Mouse (Mus musculus) telencephalon, adult 2 months (tissue): ENCODE data around the gene Gpcpd1.
"Not testable (repeated sequence)": the region's sequence is repeated elsewhere in the genome, so short reads cannot be mapped to it uniquely, and the experiment has no call there.

ENCODE experiments used
- DNase-seq: peaks from one replicate; pipeline ENCODE4 v3.0.0-alpha.2; 2011; ENCODE audit warnings: low read depth, low spot score

The Gpcpd1 gene

DNA sequence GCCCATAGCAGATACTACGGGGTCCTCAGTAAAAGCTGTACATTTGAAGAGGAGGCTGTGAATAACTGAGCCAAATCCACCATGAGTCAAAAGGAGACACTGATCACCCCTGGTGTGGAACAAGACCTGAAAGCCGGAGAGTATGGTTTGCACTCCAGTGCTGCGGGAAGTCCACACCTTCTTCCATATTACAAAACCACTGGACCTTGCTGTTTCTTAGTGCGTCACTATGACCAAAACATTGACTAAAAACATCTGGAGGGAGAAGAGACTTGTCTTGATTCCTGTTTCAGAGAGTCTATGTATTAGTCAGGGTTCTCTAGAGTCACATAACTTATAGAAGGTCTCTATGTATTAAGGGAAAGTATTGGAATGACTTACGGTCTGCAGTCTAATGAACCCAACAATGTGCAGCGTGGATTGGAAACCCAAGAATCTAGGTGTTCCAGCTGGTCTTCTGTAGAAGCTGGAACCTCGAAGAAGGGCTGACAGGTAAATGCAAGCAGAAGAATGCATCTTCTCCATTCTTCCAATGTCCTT is at the start of gene Gpcpd1:
Gene Gpcpd1 (minus strand): TSS at position 490 of the 540 bp plus-strand sequence.
- no peak for DNase-seq

DNA sequence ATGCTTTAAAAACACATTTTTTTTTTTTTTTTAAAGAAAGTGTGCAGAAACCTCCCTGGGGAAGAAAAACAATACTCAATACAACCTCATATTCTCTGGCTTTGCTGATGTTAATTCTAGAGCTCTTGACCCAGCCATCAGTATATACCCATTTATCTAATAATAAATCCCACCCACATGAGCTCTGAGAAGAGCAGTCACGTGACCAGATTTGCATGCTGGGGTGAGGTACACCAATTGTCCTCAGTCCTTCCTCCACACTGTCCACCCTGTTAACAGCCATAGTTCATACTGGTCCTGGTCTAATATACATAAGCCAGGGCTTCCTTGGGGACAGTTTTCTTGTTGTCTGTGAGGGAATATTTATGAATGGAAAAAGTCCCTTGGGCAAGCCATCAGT is 49.0 kb upstream of the Gpcpd1 start:
- DNase-seq = no peak

- no peak for DNase-seq
Observed at GRCm38 (mm10) chr2:132628626-132629025, 41.1 kb upstream of the Gpcpd1 start.

DNA sequence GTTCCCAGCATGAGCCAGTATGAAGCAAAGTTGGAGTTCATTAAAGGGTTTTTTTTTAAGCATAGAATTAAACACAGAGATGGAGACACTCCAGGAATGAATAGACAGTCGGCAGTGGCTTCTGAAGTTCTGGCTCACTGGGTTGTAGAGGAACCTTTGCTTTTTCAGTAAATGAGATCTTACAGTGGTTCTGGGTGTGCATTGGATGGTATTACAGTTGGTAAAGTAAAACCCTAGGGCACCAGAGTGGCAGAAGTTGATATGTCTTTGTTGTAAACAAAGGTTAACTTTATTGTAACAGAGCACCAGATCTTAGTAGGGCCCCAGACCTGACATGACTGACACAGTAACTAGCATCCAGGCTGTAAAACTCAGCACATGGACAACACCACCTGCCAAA is 35.6 kb upstream of the Gpcpd1 start:
- DNase-seq = no peak

- no peak for DNase-seq
Observed at GRCm38 (mm10) chr2:132617693-132618092, 30.2 kb upstream of the Gpcpd1 start.

GRCm38 (mm10) chr2:132613581-132614188 is 26.2 kb upstream of the Gpcpd1 start:
- DNase-seq = peak; percentile 58

- no peak for DNase-seq
Observed at GRCm38 (mm10) chr2:132611551-132612233, 24.2 kb upstream of the Gpcpd1 start.

- peak; percentile 96 for DNase-seq
Observed at GRCm38 (mm10) chr2:132607141-132608093, 19.9 kb upstream of the Gpcpd1 start.

DNA sequence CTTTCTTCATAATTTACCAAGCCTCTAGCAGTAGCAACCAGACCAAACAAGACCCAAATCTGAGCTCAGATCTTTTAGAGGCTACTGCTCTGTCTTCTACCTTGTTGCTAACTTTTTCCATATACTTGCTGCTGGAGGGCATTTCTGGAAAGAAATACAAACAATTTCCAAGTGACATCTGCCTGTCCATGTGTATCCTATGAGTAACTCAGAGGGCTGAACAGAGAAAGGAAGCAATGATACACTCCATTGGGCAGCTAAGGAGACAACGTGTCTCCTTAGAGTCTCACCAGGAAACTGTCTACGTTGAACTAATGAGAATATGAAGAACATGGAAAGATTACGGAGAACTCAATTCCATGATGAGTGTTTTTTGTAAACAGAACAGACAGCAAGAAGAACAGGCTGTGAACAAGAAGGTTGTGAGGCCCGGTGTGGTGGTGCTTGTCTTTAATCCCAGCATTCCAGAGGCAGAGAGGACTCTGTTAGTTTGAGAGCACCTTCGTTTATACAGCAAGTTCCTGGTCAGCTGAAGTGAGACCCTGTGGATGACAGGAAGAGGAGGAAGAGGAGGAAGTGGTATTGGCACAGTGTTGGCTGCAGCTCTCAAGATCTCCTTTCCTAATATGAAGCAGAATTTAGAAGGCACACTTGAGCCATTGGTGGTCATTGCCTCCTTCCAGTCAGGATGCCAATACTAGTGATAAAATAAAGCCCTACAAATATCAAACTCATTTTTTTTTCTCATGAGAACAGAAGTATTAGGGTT is 18.4 kb upstream of the Gpcpd1 start:
- no peak for DNase-seq

DNA sequence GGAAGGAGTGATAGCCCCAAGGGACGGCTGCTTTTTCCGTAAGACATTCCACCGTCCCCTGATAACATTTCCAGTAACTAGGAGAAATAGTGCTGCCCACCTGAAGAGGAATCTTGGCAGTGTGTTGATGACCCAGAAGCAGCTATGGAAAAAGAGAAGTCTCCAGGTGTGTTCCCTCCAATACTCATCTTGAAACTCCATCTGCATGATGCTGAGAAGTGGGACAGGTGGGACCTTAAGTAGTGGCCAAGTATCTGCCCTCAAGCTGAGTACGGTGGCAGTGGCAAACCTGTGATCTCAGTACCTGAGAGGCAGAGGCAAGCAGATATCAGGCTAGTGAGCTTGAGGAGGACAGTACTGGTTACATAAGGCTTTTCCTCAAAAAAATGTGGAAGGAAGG is 17.4 kb upstream of the Gpcpd1 start:
- DNase-seq = no peak

- DNase-seq = no peak
Observed at GRCm38 (mm10) chr2:132603706-132604105, 16.2 kb upstream of the Gpcpd1 start.

DNA sequence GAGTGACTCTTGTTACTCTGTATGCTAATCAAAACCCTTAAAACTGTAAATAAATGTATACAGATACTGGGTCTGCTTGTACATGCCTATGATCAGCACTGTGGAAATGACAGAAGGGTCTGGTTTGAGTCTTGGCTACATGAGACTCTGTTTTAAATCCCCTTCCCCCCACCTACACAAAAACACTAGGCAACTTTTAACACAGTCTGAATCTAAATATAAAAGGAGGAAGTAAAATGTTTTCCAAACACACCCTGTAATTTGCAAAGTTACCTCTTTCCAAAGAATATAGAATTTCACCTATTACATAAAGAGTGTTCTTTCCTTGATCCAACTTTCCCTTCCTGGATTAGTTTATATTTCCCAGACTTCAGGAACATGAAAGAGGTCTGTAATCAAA is 14.2 kb upstream of the Gpcpd1 start:
- no peak for DNase-seq

GRCm38 (mm10) chr2:132600081-132600480 is 12.6 kb upstream of the Gpcpd1 start:
- no peak for DNase-seq

DNA sequence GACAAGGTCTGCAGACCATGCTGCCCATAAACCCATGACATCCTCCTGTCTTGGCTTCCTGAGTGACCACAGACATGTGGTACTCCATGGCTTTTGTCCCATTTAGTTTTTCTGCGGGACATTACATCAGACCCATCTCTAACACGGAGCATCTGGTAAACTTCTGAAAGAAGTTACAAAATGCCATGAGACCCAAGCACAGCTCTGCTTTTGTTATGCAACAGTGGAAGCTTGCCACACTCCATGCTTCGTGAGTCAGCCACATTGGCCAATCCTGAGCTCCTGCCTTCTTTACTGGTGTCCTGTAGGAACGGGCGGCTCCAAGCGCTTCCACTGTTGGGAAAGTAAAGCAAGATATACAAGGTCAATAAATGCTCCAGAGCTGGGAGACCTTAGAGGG is 11.6 kb upstream of the Gpcpd1 start:
- DNase-seq = no peak

DNA sequence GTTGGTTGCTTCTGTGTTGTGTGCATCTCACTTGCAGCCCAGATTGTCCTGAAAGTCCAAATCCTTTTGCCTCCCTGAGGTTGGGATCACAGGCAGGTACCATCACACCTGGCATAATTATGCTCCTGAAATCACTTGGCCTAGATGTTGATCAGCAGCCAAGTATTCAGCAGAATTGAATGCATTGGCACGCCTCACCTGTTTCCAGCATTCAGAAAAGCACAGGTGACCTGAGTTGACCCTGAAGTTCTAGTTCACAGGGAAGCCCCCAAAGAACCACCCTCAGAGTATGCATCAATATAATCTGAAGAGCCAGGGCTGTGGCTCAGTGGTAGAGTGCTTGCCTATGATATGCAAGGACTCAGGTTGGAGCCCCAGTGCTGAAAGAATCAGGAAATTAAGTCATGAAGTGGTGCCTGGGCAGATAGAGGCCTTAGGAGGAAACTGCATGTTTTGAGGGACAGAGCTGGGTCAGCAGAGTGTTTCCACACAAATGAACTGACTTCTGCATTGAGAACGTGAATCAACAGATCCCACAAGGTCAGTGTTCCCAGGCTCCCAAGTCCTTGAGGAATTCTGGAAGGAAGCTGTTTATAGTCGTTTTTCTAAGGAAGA is 10.4 kb upstream of the Gpcpd1 start:
- DNase-seq = no peak

DNA sequence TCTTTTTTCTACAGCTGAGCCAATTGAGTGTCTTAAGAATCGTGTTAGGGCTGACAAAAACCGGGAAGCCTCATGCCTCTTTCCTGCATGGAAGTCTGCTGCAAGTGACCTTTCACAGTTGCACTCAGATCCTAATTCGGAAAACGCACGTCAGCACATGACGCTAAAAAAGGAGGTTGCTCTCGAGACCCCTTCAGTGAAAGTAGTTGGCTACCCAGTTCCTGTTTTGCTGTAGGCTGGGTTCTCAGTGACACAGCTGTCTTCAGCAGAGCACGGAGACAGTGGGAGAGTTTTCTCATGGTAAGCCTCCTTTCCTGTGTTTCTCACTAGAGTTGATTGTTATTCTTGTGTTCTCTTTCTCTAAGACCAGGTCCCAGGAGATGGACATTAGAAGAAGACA is 9.7 kb upstream of the Gpcpd1 start:
- no peak for DNase-seq

DNA sequence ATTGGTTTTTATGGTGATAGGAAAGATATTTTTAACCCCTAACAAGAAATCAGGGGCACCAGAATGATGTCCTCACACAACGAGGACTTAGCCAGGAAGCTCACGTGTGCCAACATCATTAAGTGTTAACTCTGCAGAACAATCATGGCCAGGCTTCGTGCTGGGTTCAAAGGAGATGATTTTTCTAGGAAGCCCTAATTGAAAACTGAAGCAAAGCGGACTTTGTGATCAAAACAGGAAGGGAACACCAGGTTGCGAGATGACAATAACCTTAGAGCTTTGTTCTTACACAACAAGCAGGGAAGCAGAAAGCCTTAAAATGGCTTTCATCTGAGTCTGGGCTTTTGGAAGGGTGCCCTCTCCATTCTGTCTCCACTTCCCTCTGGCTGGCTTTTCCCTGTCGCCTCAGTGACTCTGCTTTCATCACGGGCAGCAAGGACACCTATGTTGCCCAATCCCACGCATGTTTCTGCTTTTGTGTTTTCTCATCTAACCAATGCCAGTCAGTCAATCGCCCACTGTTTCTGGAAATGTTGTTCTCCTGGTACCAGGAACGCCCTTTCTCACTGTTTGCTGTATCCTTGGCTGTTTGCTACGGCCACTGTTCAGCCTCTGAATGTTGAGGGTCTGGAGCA is 8.2 kb upstream of the Gpcpd1 start:
- DNase-seq = no peak

DNA sequence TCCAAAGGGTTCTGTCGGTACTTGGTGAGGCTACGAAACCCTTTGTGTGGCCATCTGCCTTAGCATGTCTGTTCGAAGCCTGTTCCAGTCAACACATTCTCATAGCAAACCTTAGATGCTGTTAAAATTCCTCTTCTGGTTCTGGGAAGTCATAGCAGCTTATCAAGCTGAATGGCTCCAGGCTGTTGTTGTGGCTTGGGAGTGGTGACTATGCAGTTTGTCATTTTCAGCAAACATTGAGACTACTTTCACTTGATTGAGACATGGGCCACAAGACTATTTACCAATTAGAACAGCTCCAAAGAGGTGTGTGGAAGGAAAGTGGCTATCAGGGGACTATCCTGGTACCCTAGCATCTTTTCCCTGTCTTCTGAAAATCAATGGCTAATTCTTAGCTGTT is 4.6 kb upstream of the Gpcpd1 start:
- no peak for DNase-seq

DNA sequence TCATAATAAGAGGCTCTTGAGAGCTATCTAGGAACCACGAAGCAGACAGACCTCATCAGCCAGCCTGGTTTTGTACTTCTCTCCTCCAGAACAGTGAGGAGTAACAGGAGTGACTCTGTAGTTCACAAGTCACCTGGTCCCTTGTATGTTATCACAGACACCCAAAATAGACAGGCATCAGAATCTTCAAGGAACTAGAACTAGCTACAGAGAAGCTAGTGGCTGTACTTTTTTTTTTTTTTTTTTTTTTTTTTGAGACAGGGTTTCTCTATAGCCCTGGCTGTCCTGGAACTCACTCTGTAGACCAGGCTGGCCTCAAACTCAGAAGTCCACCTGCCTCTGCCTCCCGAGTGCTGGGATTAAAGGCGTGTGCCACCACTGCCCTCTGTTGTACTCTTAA is 4.0 kb upstream of the Gpcpd1 start:
- DNase-seq = not testable (repeated sequence)

GRCm38 (mm10) chr2:132589906-132590538 is 2.5 kb upstream of the Gpcpd1 start:
- DNase-seq = no peak
